Mouse (Mus musculus) brown adipose tissue, adult 24 weeks (tissue): ENCODE results near the gene Myzap. TPM values are rescaled to one million over a fixed set of nuclear protein-coding genes. Genes with fewer than 3 reads are reported as not detected.

Source experiments
- H3K27ac ChIP-seq: fragments of 200-500 bp; replicated peaks from 2 replicates; pipeline ENCODE4 v1.5.1; 2012; ENCODE audit warnings: low read depth, mild to moderate bottlenecking, low read length
- H3K4me1 ChIP-seq: fragments of 200-500 bp; 2 replicates; pipeline ENCODE4 v1.6.1; 2012; ENCODE audit warnings: low read length, mixed read lengths; ENCODE audit not compliant: control insufficient read depth, insufficient read depth, insufficient read length
- H3K4me3 ChIP-seq: fragments of 200-500 bp; 2 replicates; pipeline ENCODE4 v1.5.1; 2012; ENCODE audit warnings: low read depth, mild to moderate bottlenecking, low read length, moderate library complexity; ENCODE audit not compliant: insufficient read depth
- polyA plus RNA-seq: library from polyadenylated mRNA; stranded (reverse); fragments of >200 nt; gene quantifications from 2 replicates; pipeline ENCODE4 v1.2.4, GENCODE M21; 2012; ENCODE audit not compliant: missing spikeins, insufficient read depth, insufficient read length

Myzap gene
- polyA plus RNA-seq, 1 experiment, result 2.0 TPM

- no peak overlapping the region for H3K4me3 ChIP-seq
- peaks cover 14% of the 10 kb centered on the region; the same call in 1 of the 2 replicates for H3K4me1 ChIP-seq
- H3K27ac ChIP-seq, result no peak overlapping the region
Observed at GRCm38 (mm10) chr9:71582771-71583170, 9.4 kb downstream of the Myzap start.

GRCm38 (mm10) chr9:71578896-71579564 is 13.1 kb downstream of the Myzap start:
- no peak overlapping the region for H3K4me3 ChIP-seq
- H3K4me1 ChIP-seq, result peaks cover 14% of the 10 kb centered on the region
- no peak overlapping the region for H3K27ac ChIP-seq

GRCm38 (mm10) chr9:71574440-71574839 is 17.7 kb downstream of the Myzap start:
- Histone ChIP-seq H3K4me1 (peaks cover 10% of the 10 kb centered on the region), H3K4me3 (no peak overlapping the region), H3K27ac (no peak overlapping the region)

GRCm38 (mm10) chr9:71573771-71574340 is 18.3 kb downstream of the Myzap start:
- Histone ChIP-seq H3K4me1 (peaks cover 10% of the 10 kb centered on the region), H3K4me3 (no peak overlapping the region), H3K27ac (no peak overlapping the region)

- H3K4me1 ChIP-seq, result peaks cover 22% of the 10 kb centered on the region
- H3K4me3 ChIP-seq, result no peak overlapping the region
- H3K27ac ChIP-seq, result no peak overlapping the region
Observed at GRCm38 (mm10) chr9:71571150-71571633, 21.0 kb downstream of the Myzap start.

- Histone ChIP-seq H3K27ac (0 out of 2 replicates have a peak overlapping the region, but pooled peaks have one; percentile 23), H3K4me3 (no peak overlapping the region), H3K4me1 (peaks cover 25% of the 10 kb centered on the region)
Observed at GRCm38 (mm10) chr9:71570170-71570569, 22.0 kb downstream of the Myzap start.

- Histone ChIP-seq H3K4me3 (no peak overlapping the region), H3K4me1 (peaks cover 18% of the 10 kb centered on the region), H3K27ac (peak overlapping the region; percentile 74)
Observed at GRCm38 (mm10) chr9:71568323-71568942, 23.7 kb downstream of the Myzap start.

GRCm38 (mm10) chr9:71567391-71567790 is 24.8 kb downstream of the Myzap start:
- H3K4me1 ChIP-seq, result peaks cover 18% of the 10 kb centered on the region
- no peak overlapping the region for H3K4me3 ChIP-seq
- peak overlapping the region; percentile 74; the same call in 1 of the 2 replicates for H3K27ac ChIP-seq

GRCm38 (mm10) chr9:71566763-71567162 is 25.4 kb downstream of the Myzap start:
- H3K27ac ChIP-seq, result peak overlapping the region; percentile 64
- 0 out of 2 replicates have a peak overlapping the region, but pooled peaks have one; percentile 10 for H3K4me3 ChIP-seq
- H3K4me1 ChIP-seq, result peaks cover 18% of the 10 kb centered on the region

GRCm38 (mm10) chr9:71557737-71558136 is 34.4 kb downstream of the Myzap start:
- no peak overlapping the region for H3K4me3 ChIP-seq
- H3K4me1 ChIP-seq, result no peaks in the 10 kb centered on the region
- no peak overlapping the region for H3K27ac ChIP-seq

GRCm38 (mm10) chr9:71554001-71554400 is 38.2 kb downstream of the Myzap start:
- Histone ChIP-seq H3K4me3 (no peak overlapping the region), H3K27ac (no peak overlapping the region), H3K4me1 (no peaks in the 10 kb centered on the region)

GRCm38 (mm10) chr9:71550176-71550575 is 42.0 kb downstream of the Myzap start:
- Histone ChIP-seq H3K27ac (no peak overlapping the region), H3K4me1 (peaks cover 3% of the 10 kb centered on the region; the same call in 1 of the 2 replicates), H3K4me3 (no peak overlapping the region)

GRCm38 (mm10) chr9:71547704-71548275 is 44.4 kb downstream of the Myzap start:
- Histone ChIP-seq H3K4me1 (peaks cover 3% of the 10 kb centered on the region; the same call in 1 of the 2 replicates), H3K4me3 (no peak overlapping the region), H3K27ac (peak overlapping the region; percentile 30; the same call in 1 of the 2 replicates)

- Histone ChIP-seq H3K27ac (no peak overlapping the region), H3K4me3 (no peak overlapping the region), H3K4me1 (peaks cover 3% of the 10 kb centered on the region; the same call in 1 of the 2 replicates)
Observed at GRCm38 (mm10) chr9:71544831-71545230, 47.3 kb downstream of the Myzap start.
